Mouse (Mus musculus): ENCODE data around the gene D430041D05Rik. TPM values are rescaled to one million over a fixed set of nuclear protein-coding genes. Genes with fewer than 3 reads are reported as not detected.

D430041D05Rik gene
- total RNA-seq, 2 experiments from 2014 or later: 88.3 to 98.4 TPM

GRCm38 (mm10) chr2:104407913-104408312 lies 2.9 kb downstream of the D430041D05Rik start:
- DNase-seq: no peak

DNA sequence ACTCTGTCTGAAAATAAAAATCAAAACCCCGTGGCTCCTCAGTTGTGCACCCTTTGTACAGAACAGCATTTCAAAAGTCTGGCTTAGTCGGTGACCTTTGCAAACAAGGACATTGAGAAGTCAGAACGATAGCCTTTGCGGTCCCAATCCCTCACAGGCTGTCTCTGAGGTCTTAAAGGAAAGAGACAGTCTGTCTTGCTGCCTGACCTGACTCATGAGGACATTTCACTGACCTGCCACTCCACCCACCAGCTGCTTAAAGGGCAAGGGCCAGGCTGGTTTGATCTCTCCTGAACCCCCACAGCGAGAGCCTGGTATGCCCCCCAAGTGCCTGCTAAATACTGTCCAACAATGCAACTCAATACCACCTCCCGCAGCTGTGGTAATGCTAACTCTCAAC lies 6.8 kb downstream of the D430041D05Rik start:
- no peak for DNase-seq

DNA sequence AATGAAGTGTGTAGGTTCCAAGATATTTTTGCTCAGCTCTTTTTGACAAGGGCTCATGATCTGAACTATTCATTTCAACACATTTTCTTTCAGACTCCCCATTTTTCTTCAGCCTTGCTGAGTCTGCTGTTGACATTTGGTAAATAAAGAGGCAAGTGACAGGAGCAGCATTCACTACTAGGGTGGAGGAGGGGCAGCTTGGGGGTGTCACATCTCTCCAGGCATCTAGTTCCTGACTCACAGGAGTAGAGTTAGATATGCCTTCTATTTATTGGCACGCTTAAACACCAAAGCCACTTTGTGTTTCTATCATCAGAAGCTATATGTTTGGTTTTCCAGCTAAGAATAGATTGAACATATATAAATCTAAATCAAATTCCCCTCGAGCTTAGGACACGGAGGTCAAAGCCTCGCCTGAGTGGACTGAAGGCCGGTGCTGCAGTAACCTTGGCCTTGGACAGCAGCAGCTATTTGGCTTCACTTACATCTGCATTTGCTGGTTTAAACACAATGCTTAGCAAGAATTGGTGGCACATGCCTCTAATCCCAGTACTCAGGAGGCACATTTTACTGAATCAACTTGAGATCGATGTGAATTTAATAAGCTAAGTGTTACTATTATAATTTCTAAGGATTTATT lies 12.0 kb downstream of the D430041D05Rik start:
- DNase-seq: no peak

DNA sequence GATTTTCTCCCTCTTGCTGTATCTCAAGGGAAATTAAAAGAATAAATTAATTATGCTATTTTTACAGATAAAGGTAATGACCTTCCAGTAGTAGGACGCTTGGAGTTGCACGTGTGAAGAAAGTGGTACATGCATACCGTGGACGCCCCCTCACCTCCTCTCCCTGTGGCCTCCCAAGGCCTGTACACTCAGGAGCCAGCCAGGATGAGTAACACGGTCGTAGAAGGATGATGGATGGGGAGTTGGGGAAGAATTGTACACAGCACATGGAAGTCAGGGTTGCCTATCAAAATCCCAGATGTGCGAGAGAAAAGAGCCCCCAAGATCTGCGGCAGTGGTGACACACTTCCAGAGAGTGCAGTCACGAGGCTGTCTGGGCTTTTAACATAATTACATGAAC lies 14.9 kb downstream of the D430041D05Rik start:
- DNase-seq: no peak

- DNase-seq: no peak
Observed at GRCm38 (mm10) chr2:104394769-104395168, 16.0 kb downstream of the D430041D05Rik start.

DNA sequence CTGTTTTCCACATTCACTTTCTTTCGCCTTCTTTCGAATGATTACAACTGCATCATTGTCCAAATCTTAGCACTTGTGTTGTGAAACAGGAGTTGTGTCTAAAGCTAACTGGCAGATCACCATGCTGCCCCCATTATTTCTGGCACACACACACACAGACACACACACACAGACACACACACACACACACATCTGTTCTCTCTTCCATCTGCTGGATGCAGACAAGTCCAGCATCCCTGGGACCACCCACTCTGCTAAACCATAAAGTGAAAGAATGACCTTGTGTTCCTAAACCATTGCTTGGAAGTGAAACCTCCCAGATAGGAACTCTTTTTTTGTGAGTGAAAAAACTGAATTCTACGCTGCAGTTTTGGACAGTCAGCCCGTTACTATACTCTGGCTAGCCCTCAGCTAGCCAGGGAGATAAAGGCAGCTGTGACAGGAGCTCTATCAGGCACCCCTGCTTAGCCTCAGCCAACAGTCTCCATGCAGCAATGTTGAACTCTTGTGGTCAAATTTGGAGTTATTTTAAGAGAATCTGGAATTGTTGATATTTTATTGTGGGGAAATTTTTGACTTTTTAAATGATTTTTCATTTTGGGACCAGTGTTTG lies 18.0 kb downstream of the D430041D05Rik start:
- DNase-seq: no peak

GRCm38 (mm10) chr2:104389231-104389630 lies 21.6 kb downstream of the D430041D05Rik start:
- DNase-seq: no peak

DNA sequence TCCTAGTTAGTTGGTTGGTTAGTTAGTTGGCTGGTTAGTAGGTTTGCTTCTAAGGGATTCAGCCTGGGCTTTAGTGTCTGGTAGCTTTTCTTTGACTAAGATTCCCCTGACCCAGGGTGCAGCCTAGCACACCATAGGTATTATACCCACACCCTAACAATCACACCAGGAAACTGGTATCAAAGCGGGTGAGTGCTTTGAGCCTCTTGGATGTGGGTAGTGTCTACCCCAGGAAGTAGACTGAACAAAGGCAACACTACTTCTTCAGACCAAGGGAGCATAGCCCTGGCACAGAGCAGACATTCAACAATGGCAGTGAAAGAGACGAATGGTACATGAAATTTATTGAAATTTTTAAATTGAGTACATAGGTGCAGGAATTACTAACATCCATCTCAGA lies 24.9 kb downstream of the D430041D05Rik start:
- DNase-seq: no peak

DNA sequence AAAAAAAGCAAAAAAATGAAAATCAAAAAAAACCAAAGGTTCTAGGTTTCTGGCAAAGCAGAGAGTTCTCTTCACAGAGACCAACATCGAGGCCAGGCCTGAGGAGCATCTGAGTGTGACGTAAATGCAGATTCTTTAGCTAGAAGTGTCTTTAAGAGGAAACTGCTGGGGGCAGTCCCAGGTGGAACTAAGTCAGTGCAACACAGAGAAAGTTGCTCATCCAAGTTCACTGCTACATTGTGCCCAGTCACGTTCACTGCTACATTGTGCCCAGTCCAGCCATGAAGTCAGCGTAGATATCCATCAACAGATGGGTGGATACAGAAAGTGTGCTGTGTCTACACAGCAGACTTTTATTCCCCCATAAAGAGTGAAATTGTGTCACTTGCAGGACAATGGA lies 27.2 kb downstream of the D430041D05Rik start:
- no peak for DNase-seq

DNA sequence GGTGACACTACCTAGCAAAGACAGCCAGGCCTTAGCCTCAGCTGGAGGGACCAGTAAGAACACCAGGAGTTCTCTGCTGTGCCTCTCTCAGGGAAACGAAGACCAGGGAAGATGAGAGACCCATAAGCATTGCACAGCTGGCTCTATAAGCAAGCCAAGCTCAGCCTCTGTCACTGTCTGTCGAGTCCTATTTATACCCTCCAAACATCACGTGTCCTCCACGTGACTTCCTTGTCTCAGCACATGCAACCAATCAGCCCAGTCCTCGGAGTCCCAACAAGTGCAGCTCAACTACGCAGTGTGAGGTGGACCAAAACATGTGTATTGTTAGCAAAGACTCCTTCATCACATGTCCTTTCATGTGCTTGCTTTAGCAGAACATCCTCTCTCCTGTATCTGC lies 28.0 kb downstream of the D430041D05Rik start:
- DNase-seq: no peak

GRCm38 (mm10) chr2:104379304-104379703 lies 31.5 kb downstream of the D430041D05Rik start:
- DNase-seq: no peak

DNA sequence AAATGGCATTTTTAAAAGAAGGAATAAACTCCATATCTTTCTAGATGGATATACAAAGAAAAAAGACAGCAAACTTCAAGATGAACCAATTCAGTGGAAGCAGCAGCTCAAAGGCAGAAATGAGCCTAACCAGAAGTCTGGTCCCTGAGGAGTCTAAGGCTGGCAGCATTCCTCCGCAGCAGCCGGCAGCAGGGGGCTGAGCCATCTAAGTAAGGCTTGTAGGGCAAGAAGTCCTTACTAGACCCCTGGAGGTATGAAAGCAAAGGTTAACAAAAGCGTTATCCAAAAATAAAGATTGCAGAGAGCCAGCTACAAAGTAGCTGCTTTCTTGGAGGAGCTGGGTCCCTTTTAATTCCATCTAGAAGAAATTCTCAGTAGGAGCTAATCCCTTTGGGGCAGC lies 32.0 kb downstream of the D430041D05Rik start:
- no peak for DNase-seq

DNA sequence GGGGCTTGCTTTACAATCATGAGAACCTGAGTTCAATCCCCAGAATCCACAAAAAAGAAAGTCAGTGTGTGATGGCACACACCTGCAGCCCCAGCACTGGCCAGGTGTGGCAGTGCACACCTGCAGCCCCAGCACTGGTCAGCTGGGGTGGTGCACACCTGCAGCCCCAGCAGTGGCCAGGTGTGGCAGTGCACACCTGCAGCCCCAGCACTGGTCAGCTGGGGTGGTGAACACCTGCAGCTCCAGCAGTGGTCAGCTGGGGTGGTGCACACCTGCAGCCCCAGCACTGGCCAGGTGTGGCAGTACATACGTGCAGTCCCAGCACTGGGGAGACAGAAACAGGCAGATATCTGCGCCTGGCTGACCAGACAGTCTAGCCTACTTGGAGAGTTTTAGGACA lies 32.8 kb downstream of the D430041D05Rik start:
- DNase-seq: no peak

- no peak for DNase-seq
Observed at GRCm38 (mm10) chr2:104372156-104372555, 38.7 kb downstream of the D430041D05Rik start.

DNA sequence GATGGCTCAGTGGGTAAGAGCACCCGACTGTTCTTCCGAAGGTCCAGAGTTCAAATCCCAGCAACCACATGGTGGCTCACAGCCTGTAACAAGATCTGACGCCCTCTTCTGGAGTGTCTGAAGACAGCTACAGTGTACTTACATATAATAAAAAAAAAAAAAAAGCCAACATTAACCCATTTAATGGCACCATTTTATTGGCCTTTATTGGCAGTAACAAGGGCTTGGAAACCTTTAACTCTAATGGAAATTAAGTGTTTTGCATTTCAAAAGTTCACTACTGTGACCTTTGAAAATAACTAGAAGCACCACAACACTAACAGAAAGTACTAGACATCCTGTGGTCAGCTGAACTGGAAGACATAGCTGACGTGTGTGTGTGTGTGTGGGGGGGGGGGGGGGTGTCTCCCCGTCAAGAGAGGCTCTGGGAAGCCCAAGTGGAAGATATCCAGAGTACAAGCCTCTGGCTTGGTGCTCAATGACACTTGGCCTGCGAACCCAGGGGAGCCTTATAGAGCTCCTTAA lies 39.1 kb downstream of the D430041D05Rik start:
- DNase-seq: no peak

DNA sequence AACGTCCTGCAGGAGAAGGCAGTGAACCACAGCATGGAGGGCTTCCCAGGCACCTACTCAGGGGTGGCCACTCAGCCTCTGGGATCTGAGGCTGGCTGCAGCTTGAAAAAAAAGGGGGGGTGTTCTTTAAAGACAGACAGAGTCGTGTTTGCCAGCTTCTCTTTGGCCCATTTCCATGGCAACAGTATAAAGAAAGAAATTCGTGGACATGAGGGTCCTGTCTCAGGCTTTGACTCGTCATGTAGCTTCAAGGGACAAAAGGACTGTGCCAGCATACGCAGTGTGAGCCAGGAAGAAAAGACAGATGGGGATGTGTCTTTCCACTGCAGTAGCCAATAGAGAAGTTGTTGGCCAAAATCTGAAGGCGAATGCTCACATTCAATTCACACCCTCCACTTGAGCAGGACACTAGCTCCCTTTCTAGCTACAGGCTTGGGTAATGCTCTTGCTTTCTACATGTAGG lies 42.9 kb downstream of the D430041D05Rik start:
- DNase-seq: peak in 1 of 2 experiments; percentile 18

- no peak for DNase-seq
Observed at GRCm38 (mm10) chr2:104367291-104367690, 43.5 kb downstream of the D430041D05Rik start.

DNA sequence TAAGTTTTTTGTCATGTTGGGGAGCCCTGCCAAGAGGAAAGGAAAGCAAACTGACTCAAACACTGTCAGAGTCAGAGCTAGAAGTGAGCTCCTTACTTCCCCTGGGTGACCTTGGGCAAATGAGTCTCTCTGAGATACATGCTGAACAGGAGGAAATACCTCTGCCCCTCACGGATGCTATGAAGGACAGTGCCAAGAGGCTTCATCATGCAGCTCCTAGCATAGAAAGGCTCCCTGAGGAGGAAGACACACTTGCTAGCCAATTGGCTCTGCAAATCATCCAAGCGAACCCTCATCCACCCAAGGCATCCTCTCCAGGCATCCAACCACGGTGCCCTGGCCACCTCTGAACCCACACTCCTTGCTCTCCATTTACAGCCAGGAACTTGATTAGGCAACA lies 51.5 kb downstream of the D430041D05Rik start:
- DNase-seq: no peak

- no peak for DNase-seq
Observed at GRCm38 (mm10) chr2:104358881-104359280, 51.9 kb downstream of the D430041D05Rik start.

DNA sequence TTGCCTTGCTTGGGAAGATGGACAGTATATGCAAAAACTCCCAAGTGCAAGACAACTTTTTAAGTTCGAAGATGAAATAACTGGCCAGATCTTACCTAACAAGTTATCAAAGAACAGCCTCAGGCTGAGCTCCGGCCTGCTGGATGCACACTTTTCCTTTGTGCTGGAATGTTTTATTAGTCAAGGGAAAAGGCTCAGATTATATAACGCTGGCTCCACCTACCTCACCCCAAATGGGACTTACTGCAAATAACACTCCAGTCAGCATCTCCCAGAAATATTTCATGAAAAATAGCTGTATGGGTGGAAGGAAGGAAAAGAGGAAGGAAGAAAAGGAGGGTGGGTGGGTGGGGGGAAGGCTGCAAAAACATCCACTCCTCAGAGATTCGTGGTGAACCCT lies 54.3 kb downstream of the D430041D05Rik start:
- DNase-seq: no peak

DNA sequence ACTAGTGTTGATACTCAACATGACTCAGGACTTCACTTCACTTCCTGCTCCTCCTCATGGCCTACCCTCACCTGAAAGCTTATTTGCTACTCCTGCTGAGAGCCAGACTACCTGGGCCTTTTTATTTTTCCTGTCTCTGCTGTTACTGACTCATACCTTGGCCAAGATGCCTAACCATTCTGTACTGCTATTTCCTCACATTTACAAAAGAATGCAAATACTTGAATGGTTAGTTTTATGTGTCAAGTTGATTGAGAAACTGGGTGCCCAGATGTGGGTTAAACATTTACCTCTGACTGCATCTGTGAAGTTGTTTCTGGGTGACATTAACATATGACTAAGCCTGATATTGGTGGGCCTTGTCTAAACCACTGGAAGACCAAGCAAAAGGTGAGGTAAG lies 56.7 kb downstream of the D430041D05Rik start:
- no peak for DNase-seq

DNA sequence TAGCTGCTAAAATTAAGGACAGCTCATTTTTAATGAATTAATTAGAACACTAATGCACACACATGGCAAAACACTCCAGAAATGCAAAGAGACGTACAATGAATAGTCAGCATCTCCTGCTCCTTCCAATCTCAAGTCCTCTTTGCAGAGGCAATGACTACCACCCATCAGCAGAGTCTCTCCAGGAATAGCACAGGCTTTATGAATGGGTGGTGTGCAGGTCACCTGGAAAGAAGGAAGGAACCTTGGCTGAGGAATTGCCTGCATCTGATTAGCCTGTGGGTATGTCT lies 58.7 kb downstream of the D430041D05Rik start:
- no peak for DNase-seq

- DNase-seq: no peak
Observed at GRCm38 (mm10) chr2:104351415-104352203, 59.2 kb downstream of the D430041D05Rik start.

GRCm38 (mm10) chr2:104337619-104338018 lies 73.2 kb downstream of the D430041D05Rik start:
- no peak for DNase-seq
